ENCODE assay signal across 12 mouse cellular contexts in genomic region chr16:17892606-17893005, GRCm38 (mm10). TPM values are rescaled to one million over a fixed set of nuclear protein-coding genes. Genes with fewer than 3 reads are reported as not detected.
DNase-seq lines count a peak whose midpoint lies in the region; ATAC-seq and TF ChIP-seq lines count a peak whose summit lies in the region.
"Had no signal": no experiment of that assay in that cellular context is flagged by ENCODE, and none has a peak within 500 bp of the region (broad histone marks: within the 10 kb centered on the region; RNA-seq: fewer than 3 reads in every experiment).

No protein-coding gene starts in this region.

- DNase-seq in forebrain, postnatal 0 days, result no peak
- DNase-seq in midbrain, embryonic 11.5 days (ENCODE audit: low spot score, missing footprints), result no peak
- DNase-seq in kidney, adult 9 months, result peak; percentile 93
- DNase-seq in left cerebral cortex, postnatal 36 days (ENCODE audit: low spot score in 2 of 2), result no peak
- no peak for DNase-seq in retina, embryonic 14.5 days (ENCODE audit: low spot score)

- peaks cover 27% of the 10 kb centered on the region for H3K4me1 ChIP-seq in forebrain, embryonic 15.5 days
- peaks cover 14% of the 10 kb centered on the region for H3K4me1 ChIP-seq in forebrain, postnatal 0 days (ENCODE audit: insufficient read depth)
- H3K4me1 ChIP-seq in midbrain, embryonic 15.5 days, result peaks cover 20% of the 10 kb centered on the region
- H3K4me1 ChIP-seq in midbrain, embryonic 11.5 days (ENCODE audit: control insufficient read depth, insufficient read depth, low read length), result peaks cover 16% of the 10 kb centered on the region
- peaks cover 15% of the 10 kb centered on the region for H3K4me1 ChIP-seq in stomach, embryonic 15.5 days

- no peaks in the 10 kb centered on the region for H3K9me3 ChIP-seq in forebrain, embryonic 15.5 days
- no peaks in the 10 kb centered on the region for H3K9me3 ChIP-seq in forebrain, postnatal 0 days (ENCODE audit: low read length)
- H3K9me3 ChIP-seq in midbrain, embryonic 15.5 days, result no peaks in the 10 kb centered on the region
- H3K9me3 ChIP-seq in midbrain, embryonic 11.5 days (ENCODE audit: control insufficient read depth, low read length), result no peaks in the 10 kb centered on the region
- no peaks in the 10 kb centered on the region for H3K9me3 ChIP-seq in stomach, embryonic 15.5 days
- H3K9me3 ChIP-seq: embryonic facial prominence, embryonic 15.5 days had no signal

- no peak for ATAC-seq in forebrain, embryonic 15.5 days (replicated peaks)
- no peak for ATAC-seq in forebrain, postnatal 0 days
- ATAC-seq in midbrain, embryonic 15.5 days (replicated peaks), result no peak
- ATAC-seq in midbrain, embryonic 11.5 days (ENCODE audit: low FRiP score), result no peak
- no peak for ATAC-seq in stomach, embryonic 15.5 days (ENCODE audit: insufficient read depth, low FRiP score, low read depth)
- ATAC-seq: activated CD4-positive, CD25-positive, alpha-beta regulatory T cell, adult 4 months had no signal

- H3K4me2 ChIP-seq in forebrain, embryonic 15.5 days (replicated peaks), result no peak overlapping the region
- H3K4me2 ChIP-seq in forebrain, postnatal 0 days (ENCODE audit: low read depth), result no peak overlapping the region
- 0 out of 2 replicates have a peak overlapping the region, but pooled peaks have one; percentile 53 for H3K4me2 ChIP-seq in midbrain, embryonic 15.5 days
- no peak overlapping the region for H3K4me2 ChIP-seq in midbrain, embryonic 11.5 days
- H3K4me2 ChIP-seq in stomach, embryonic 15.5 days, result no peak overlapping the region

- 43% methylated on average over 3 of the region's 3 CpGs for WGBS in forebrain, embryonic 15.5 days
- 63% methylated on average over 3 of the region's 3 CpGs for WGBS in forebrain, postnatal 0 days
- WGBS in midbrain, embryonic 15.5 days, result 81% methylated on average over 3 of the region's 3 CpGs
- 83% methylated on average over 3 of the region's 3 CpGs for whole genome bisulfite sequencing in midbrain, embryonic 11.5 days
- 45% methylated on average over 3 of the region's 3 CpGs for WGBS in stomach, embryonic 15.5 days

- no peak for TF ChIP-seq CTCF in forebrain, postnatal 0 days (IDR thresholded peaks at IDR 0.05; ENCODE audit: low read depth)

- no peaks in the 10 kb centered on the region for H3K27me3 ChIP-seq in forebrain, embryonic 15.5 days
- no peaks in the 10 kb centered on the region for H3K27me3 ChIP-seq in forebrain, postnatal 0 days (ENCODE audit: insufficient read depth, low read length)
- no peaks in the 10 kb centered on the region for H3K27me3 ChIP-seq in midbrain, embryonic 15.5 days (replicated peaks)
- H3K27me3 ChIP-seq in midbrain, embryonic 11.5 days (ENCODE audit: control insufficient read depth, insufficient read depth, low read length), result no peaks in the 10 kb centered on the region
- no peaks in the 10 kb centered on the region for H3K27me3 ChIP-seq in stomach, embryonic 15.5 days (replicated peaks)
- H3K27me3 ChIP-seq: embryonic facial prominence, embryonic 15.5 days had no signal

- H3K4me3 ChIP-seq in forebrain, embryonic 15.5 days, result no peak overlapping the region
- H3K4me3 ChIP-seq in forebrain, postnatal 0 days (ENCODE audit: low read depth, low read length), result no peak overlapping the region
- H3K4me3 ChIP-seq in midbrain, embryonic 15.5 days, result no peak overlapping the region
- H3K4me3 ChIP-seq in midbrain, embryonic 11.5 days (ENCODE audit: low read depth, low read length), result no peak overlapping the region
- H3K4me3 ChIP-seq in stomach, embryonic 15.5 days (replicated peaks), result no peak overlapping the region

- no peaks in the 10 kb centered on the region for H3K36me3 ChIP-seq in forebrain, embryonic 15.5 days
- H3K36me3 ChIP-seq in forebrain, postnatal 0 days (ENCODE audit: insufficient read depth), result no peaks in the 10 kb centered on the region
- H3K36me3 ChIP-seq in midbrain, embryonic 15.5 days (replicated peaks), result no peaks in the 10 kb centered on the region
- H3K36me3 ChIP-seq in midbrain, embryonic 11.5 days (ENCODE audit: control insufficient read depth, insufficient read depth, low read length), result no peaks in the 10 kb centered on the region
- H3K36me3 ChIP-seq in stomach, embryonic 15.5 days, result no peaks in the 10 kb centered on the region
- H3K36me3 ChIP-seq: embryonic facial prominence, embryonic 15.5 days had no signal

- H3K9ac ChIP-seq in forebrain, embryonic 15.5 days (replicated peaks), result no peak overlapping the region
- H3K9ac ChIP-seq in forebrain, postnatal 0 days, result no peak overlapping the region
- no peak overlapping the region for H3K9ac ChIP-seq in midbrain, embryonic 15.5 days
- no peak overlapping the region for H3K9ac ChIP-seq in midbrain, embryonic 11.5 days (ENCODE audit: low read length)
- no peak overlapping the region for H3K9ac ChIP-seq in stomach, embryonic 15.5 days
- H3K9ac ChIP-seq: embryonic facial prominence, embryonic 15.5 days; liver, embryonic 14.5 days had no signal

- intact Hi-C loops in left cerebral cortex, postnatal 36 days (cut with DNase I), result no loop called here

- H3K27ac ChIP-seq in forebrain, embryonic 15.5 days (replicated peaks), result 0 out of 2 replicates have a peak overlapping the region, but pooled peaks have one; percentile 51
- H3K27ac ChIP-seq in forebrain, postnatal 0 days (ENCODE audit: low read depth, low read length), result no peak overlapping the region
- no peak overlapping the region for H3K27ac ChIP-seq in midbrain, embryonic 15.5 days
- no peak overlapping the region for H3K27ac ChIP-seq in midbrain, embryonic 11.5 days (ENCODE audit: low read depth, low read length)
- peak overlapping the region; percentile 97; the same call in 1 of the 2 replicates for H3K27ac ChIP-seq in stomach, embryonic 15.5 days
- H3K27ac ChIP-seq: liver, embryonic 14.5 days had no signal

RNA-seq across cellular contexts. Expression of gene Gm20518, which starts 1.1 kb away (rescaled TPM):
- polyA plus RNA-seq in forebrain, embryonic 15.5 days (2015; fragmentation: Nextera tagmentation; extraction: Ambion mirVana), result 0.23 and 0.67 TPM in 2 replicates
- total RNA-seq in forebrain, postnatal 0 days (2014; rRNA removed), result 0.76 and 2.1 TPM in 2 replicates
- 0.05 and 0.07 TPM in 2 replicates for polyA plus RNA-seq in forebrain, postnatal 0 days (2015; fragmentation: Nextera tagmentation; extraction: Ambion mirVana)
- 0.53 and 0.68 TPM in 2 replicates for polyA plus RNA-seq in midbrain, embryonic 15.5 days (2015; fragmentation: Nextera tagmentation; extraction: Ambion mirVana)
- 0.16 and 0.25 TPM in 2 replicates for polyA plus RNA-seq in midbrain, embryonic 11.5 days (2014; fragmentation: Nextera tagmentation; extraction: Ambion mirVana)
- 0.26 and 0.32 TPM in 2 replicates for polyA plus RNA-seq in stomach, embryonic 15.5 days (2015; fragmentation: Nextera tagmentation; extraction: Ambion mirVana)
- total RNA-seq in left cerebral cortex, postnatal 36 days (2021), result 1 to 10 TPM; 1.3 to 2.2 TPM

RNA-seq across cellular contexts. Expression of gene Tssk1, which starts 1.4 kb away (rescaled TPM):
- 0.08 and 0.09 TPM in 2 replicates for polyA plus RNA-seq in forebrain, embryonic 15.5 days (2015; fragmentation: Nextera tagmentation; extraction: Ambion mirVana)
- total RNA-seq in forebrain, postnatal 0 days (2014; rRNA removed), result 0.08 TPM in 1 of 2 replicates, not detected in the other
- 0.05 TPM in 1 of 2 replicates, not detected in the other for polyA plus RNA-seq in forebrain, postnatal 0 days (2015; fragmentation: Nextera tagmentation; extraction: Ambion mirVana)
- polyA plus RNA-seq in midbrain, embryonic 15.5 days (2015; fragmentation: Nextera tagmentation; extraction: Ambion mirVana), result not detected in 2 replicates
- polyA plus RNA-seq in midbrain, embryonic 11.5 days (2014; fragmentation: Nextera tagmentation; extraction: Ambion mirVana), result not detected in 2 replicates
- not detected in 2 replicates for polyA plus RNA-seq in stomach, embryonic 15.5 days (2015; fragmentation: Nextera tagmentation; extraction: Ambion mirVana)
- not detected for total RNA-seq in left cerebral cortex, postnatal 36 days (2021)
- polyA plus RNA-seq: activated CD4-positive, CD25-positive, alpha-beta regulatory T cell, adult 4 months; embryonic facial prominence, embryonic 15.5 days; liver, embryonic 14.5 days had no signal

RNA-seq across cellular contexts. Expression of gene Dgcr2, which starts 5.8 kb away (rescaled TPM):
- polyA plus RNA-seq in forebrain, embryonic 15.5 days (2015; fragmentation: Nextera tagmentation; extraction: Ambion mirVana), result 99.8 and 99.9 TPM in 2 replicates
- total RNA-seq in forebrain, postnatal 0 days (2014; rRNA removed), result 97.7 and 139 TPM in 2 replicates
- polyA plus RNA-seq in forebrain, postnatal 0 days (2015; fragmentation: Nextera tagmentation; extraction: Ambion mirVana), result 73.7 and 90.7 TPM in 2 replicates
- polyA plus RNA-seq in midbrain, embryonic 15.5 days (2015; fragmentation: Nextera tagmentation; extraction: Ambion mirVana), result 119 and 120 TPM in 2 replicates
- 74.2 and 83.3 TPM in 2 replicates for polyA plus RNA-seq in midbrain, embryonic 11.5 days (2014; fragmentation: Nextera tagmentation; extraction: Ambion mirVana)
- polyA plus RNA-seq in stomach, embryonic 15.5 days (2015; fragmentation: Nextera tagmentation; extraction: Ambion mirVana), result 74.6 and 80.5 TPM in 2 replicates
- total RNA-seq in left cerebral cortex, postnatal 36 days (2021), result 100 to 1,000 TPM in 1 of 2 experiments, 10 to 100 TPM in 1; 92.6 to 103 TPM

RNA-seq across cellular contexts. Expression of gene Tssk2, which starts 5.8 kb away (rescaled TPM):
- not detected in 2 replicates for polyA plus RNA-seq in forebrain, embryonic 15.5 days (2015; fragmentation: Nextera tagmentation; extraction: Ambion mirVana)
- total RNA-seq in forebrain, postnatal 0 days (2014; rRNA removed), result not detected in 2 replicates
- not detected in 2 replicates for polyA plus RNA-seq in forebrain, postnatal 0 days (2015; fragmentation: Nextera tagmentation; extraction: Ambion mirVana)
- polyA plus RNA-seq in midbrain, embryonic 15.5 days (2015; fragmentation: Nextera tagmentation; extraction: Ambion mirVana), result 0.11 TPM in 1 of 2 replicates, not detected in the other
- polyA plus RNA-seq in midbrain, embryonic 11.5 days (2014; fragmentation: Nextera tagmentation; extraction: Ambion mirVana), result 0.15 TPM in 1 of 2 replicates, not detected in the other
- polyA plus RNA-seq in stomach, embryonic 15.5 days (2015; fragmentation: Nextera tagmentation; extraction: Ambion mirVana), result 0.09 TPM in 1 of 2 replicates, not detected in the other
- total RNA-seq in left cerebral cortex, postnatal 36 days (2021), result not detected
- polyA plus RNA-seq: activated CD4-positive, CD25-positive, alpha-beta regulatory T cell, adult 4 months; embryonic facial prominence, embryonic 15.5 days; liver, embryonic 14.5 days; urinary bladder, adult 2 months had no signal

RNA-seq across cellular contexts. Expression of gene Ess2, which starts 18.5 kb away (rescaled TPM):
- polyA plus RNA-seq in forebrain, embryonic 15.5 days (2015; fragmentation: Nextera tagmentation; extraction: Ambion mirVana), result 53.5 and 58.1 TPM in 2 replicates
- total RNA-seq in forebrain, postnatal 0 days (2014; rRNA removed), result 50.4 and 50.5 TPM in 2 replicates
- polyA plus RNA-seq in forebrain, postnatal 0 days (2015; fragmentation: Nextera tagmentation; extraction: Ambion mirVana), result 41.5 and 46.2 TPM in 2 replicates
- 51.7 and 57.1 TPM in 2 replicates for polyA plus RNA-seq in midbrain, embryonic 15.5 days (2015; fragmentation: Nextera tagmentation; extraction: Ambion mirVana)
- polyA plus RNA-seq in midbrain, embryonic 11.5 days (2014; fragmentation: Nextera tagmentation; extraction: Ambion mirVana), result 39.4 and 41.4 TPM in 2 replicates
- 31.7 and 35.5 TPM in 2 replicates for polyA plus RNA-seq in stomach, embryonic 15.5 days (2015; fragmentation: Nextera tagmentation; extraction: Ambion mirVana)
- 10 to 100 TPM; 26.1 to 31.1 TPM for total RNA-seq in left cerebral cortex, postnatal 36 days (2021)

Comparison
In these comparisons a context has a peak if more than half of its experiments do, and no peak if none do; other contexts are left out.
1. H3K27ac ChIP-seq: peak in forebrain, embryonic 15.5 days (single experiment) and stomach, embryonic 15.5 days (single experiment); none in forebrain, postnatal 0 days (single experiment), midbrain, embryonic 15.5 days (single experiment) and midbrain, embryonic 11.5 days (single experiment).